Mouse (Mus musculus) CH12.LX (cell line): ENCODE data around the gene Zscan4d.
"Not testable (repeated sequence)": the region's sequence is repeated elsewhere in the genome, so short reads cannot be mapped to it uniquely, and the experiment has no call there.

Source experiments
- HCFC1 ChIP-seq: IDR thresholded peaks from 2 replicates; pipeline ENCODE4 v1.6.1; 2012; ENCODE audit warnings: low read depth, mild to moderate bottlenecking, inconsistent platforms, low read length, improper control_type of control experiment
- MAFK ChIP-seq: IDR thresholded peaks from 2 replicates; pipeline ENCODE4 v1.6.1; 2011; ENCODE audit warnings: low read length, improper control_type of control experiment; ENCODE audit not compliant: insufficient replicate concordance
- POLR2A ChIP-seq: IDR thresholded peaks from 2 replicates; pipeline ENCODE4 v1.6.1; 2011; ENCODE audit warnings: low read depth, mild to moderate bottlenecking, improper control_type of control experiment, low read length

- TF ChIP-seq HCFC1, MAFK, POLR2A: not testable (repeated sequence)
These were observed at the start of gene Zscan4d for GRCm38 (mm10) chr7:11166059-11166458.
